Comparison of ENCODE assay signal across 26 mouse cellular contexts in the genomic region with DNA sequence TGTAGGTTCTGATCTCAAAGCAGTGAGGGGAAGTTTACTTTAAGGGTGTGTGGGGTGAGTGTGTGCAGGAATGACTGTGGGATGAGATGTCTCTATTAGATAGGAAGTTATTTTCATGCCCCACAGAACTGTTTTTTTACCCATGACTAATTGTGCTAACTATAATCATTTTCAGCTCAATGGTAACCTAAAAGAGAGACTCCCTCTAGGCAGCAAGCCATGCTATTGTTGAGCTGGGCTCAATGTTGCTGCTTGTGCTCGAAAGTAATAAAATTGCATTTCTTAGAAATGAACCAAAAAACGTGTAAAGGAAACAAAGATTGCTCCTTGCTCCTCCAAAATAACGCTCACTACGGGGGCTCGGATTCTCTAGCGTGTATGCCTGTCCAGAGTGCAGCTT.
"Had no signal": no experiment of that assay in that cellular context is flagged by ENCODE, and none has a peak within 500 bp of the region (broad histone marks: within the 10 kb centered on the region; RNA-seq: fewer than 3 reads in every experiment).

No protein-coding gene starts in this region.

- H3K36me3 ChIP-seq: heart, embryonic 13.5 days; heart, embryonic 15.5 days; hindbrain, embryonic 12.5 days; hindbrain, embryonic 15.5 days; kidney, embryonic 15.5 days; limb, embryonic 13.5 days; limb, embryonic 15.5 days; liver, embryonic 12.5 days had no signal

- H3K9me3 ChIP-seq: heart, embryonic 13.5 days; heart, embryonic 15.5 days; hindbrain, embryonic 12.5 days; hindbrain, embryonic 15.5 days; kidney, embryonic 15.5 days; limb, embryonic 13.5 days; limb, embryonic 15.5 days; liver, embryonic 12.5 days had no signal

- H3K4me3 ChIP-seq: heart, adult 2 months; heart, embryonic 13.5 days; heart, embryonic 15.5 days; hindbrain, embryonic 12.5 days; hindbrain, embryonic 15.5 days; kidney, embryonic 15.5 days; limb, embryonic 13.5 days; limb, embryonic 15.5 days; liver, embryonic 12.5 days had no signal

- H3K27me3 ChIP-seq: heart, embryonic 13.5 days; heart, embryonic 15.5 days; hindbrain, embryonic 15.5 days; limb, embryonic 13.5 days; limb, embryonic 15.5 days; liver, embryonic 12.5 days had no signal

- H3K27ac ChIP-seq: heart, adult 2 months; heart, embryonic 13.5 days; heart, embryonic 15.5 days; hindbrain, embryonic 12.5 days; hindbrain, embryonic 15.5 days; hindbrain, postnatal 0 days; kidney, embryonic 15.5 days; kidney, postnatal 0 days; limb, embryonic 13.5 days; limb, embryonic 15.5 days; liver, embryonic 12.5 days; liver, embryonic 14.5 days had no signal

- H3K9ac ChIP-seq: heart, embryonic 13.5 days; heart, embryonic 15.5 days; hindbrain, embryonic 12.5 days; hindbrain, embryonic 15.5 days; kidney, embryonic 15.5 days; limb, embryonic 13.5 days; limb, embryonic 15.5 days; liver, embryonic 12.5 days; liver, embryonic 14.5 days had no signal

- DNase-seq: gastrocnemius, postnatal 14 days; gastrocnemius, postnatal 36 days; heart, adult 11 months; heart, adult 2 months; heart, postnatal 14 days; heart, postnatal 36 days; kidney, adult 11 months; kidney, adult 2 months; kidney, adult 9 months; kidney, postnatal 14 days; kidney, postnatal 36 days; layer of hippocampus, adult 9-11 months; layer of hippocampus, postnatal 36 days had no signal

- H3K4me2 ChIP-seq: heart, embryonic 11.5 days; heart, embryonic 13.5 days; heart, embryonic 15.5 days; hindbrain, embryonic 12.5 days; hindbrain, embryonic 15.5 days; kidney, embryonic 15.5 days; limb, embryonic 13.5 days; limb, embryonic 15.5 days; liver, embryonic 12.5 days had no signal

- ATAC-seq: hindbrain, postnatal 0 days; intestine, embryonic 16.5 days; liver, embryonic 12.5 days had no signal

- H3K4me1 ChIP-seq: heart, embryonic 13.5 days; heart, embryonic 15.5 days; kidney, embryonic 15.5 days; limb, embryonic 13.5 days; limb, embryonic 15.5 days; liver, embryonic 12.5 days had no signal
